Mouse (Mus musculus) ES-Bruce4 (cell line): ENCODE results near the gene Tfap2d. TPM values are rescaled to one million over a fixed set of nuclear protein-coding genes. Genes with fewer than 3 reads are reported as not detected.

Experiments
- H3K27ac ChIP-seq: 2 replicates; pipeline ENCODE4 v1.5.1; 2012; ENCODE audit warnings: low read length, inconsistent platforms; ENCODE audit not compliant: insufficient read depth
- H3K27me3 ChIP-seq: 2 replicates; pipeline ENCODE4 v1.6.1; 2012; ENCODE audit warnings: mild to moderate bottlenecking, low read length, inconsistent platforms; ENCODE audit not compliant: control insufficient read depth, poor library complexity, insufficient read depth, severe bottlenecking
- H3K36me3 ChIP-seq: 2 replicates; pipeline ENCODE4 v1.6.1; 2012; ENCODE audit warnings: inconsistent platforms, mild to moderate bottlenecking, low read length, moderate library complexity; ENCODE audit not compliant: control insufficient read depth, poor library complexity, insufficient read depth, severe bottlenecking
- H3K4me1 ChIP-seq: one replicate; pipeline ENCODE4 v1.8.1; 2011; ENCODE audit warnings: low read length; ENCODE audit not compliant: control insufficient read depth, insufficient read depth
- H3K4me3 ChIP-seq: 2 replicates; pipeline ENCODE4 v1.5.1; 2011; ENCODE audit warnings: low read depth, mild to moderate bottlenecking, low read length
- H3K9ac ChIP-seq: 2 replicates; pipeline ENCODE4 v1.6.1; 2012; ENCODE audit warnings: low read depth, mild to moderate bottlenecking, inconsistent platforms; ENCODE audit not compliant: poor library complexity, severe bottlenecking
- H3K9me3 ChIP-seq: replicated peaks from 2 replicates; pipeline ENCODE4 v1.6.1; 2012; ENCODE audit warnings: mild to moderate bottlenecking, low read length, inconsistent platforms; ENCODE audit not compliant: control insufficient read depth, poor library complexity, insufficient read depth, severe bottlenecking
- CTCF ChIP-seq: IDR thresholded peaks from one replicate; pipeline ENCODE4 v1.8.1; 2011; ENCODE audit warnings: low read depth, low read length
- EP300 ChIP-seq: IDR thresholded peaks from 2 replicates; pipeline ENCODE4 v1.6.1; 2011; ENCODE audit warnings: low read depth, low read length; ENCODE audit not compliant: insufficient read depth
- POLR2A ChIP-seq: IDR thresholded peaks from one replicate; pipeline ENCODE4 v1.8.1; 2011; ENCODE audit warnings: low read length; ENCODE audit not compliant: insufficient read depth
- polyA plus RNA-seq: library from polyadenylated mRNA; stranded (reverse); fragments of >200 nt; gene quantifications from 2 replicates; pipeline ENCODE4 v1.2.4, GENCODE M21; 2011; ENCODE audit warnings: low read depth; ENCODE audit not compliant: missing spikeins, insufficient read depth, insufficient read length

Gene Tfap2d
- not detected in 2 replicates for polyA plus RNA-seq

DNA sequence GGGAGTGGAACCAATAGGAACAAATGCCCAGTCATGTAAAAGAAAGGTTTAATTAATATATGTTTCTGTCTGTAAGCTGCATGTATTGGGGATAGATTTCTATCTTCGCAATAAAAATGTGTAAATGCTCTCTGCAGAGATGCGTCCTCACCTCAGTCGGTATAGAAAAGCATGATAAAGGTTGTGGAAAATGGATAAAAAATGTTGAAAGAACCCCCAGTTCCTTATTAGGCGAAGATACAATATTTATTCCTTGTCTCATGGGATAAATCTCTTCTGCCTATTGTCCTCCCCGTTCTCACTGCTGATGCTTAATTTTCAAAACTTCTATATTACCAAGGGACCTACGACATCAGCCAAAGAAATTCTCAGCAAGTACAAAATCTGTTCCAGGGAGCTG lies at the start of gene Tfap2d:
TSS of gene Tfap2d (plus strand) at position 392 of the 400 bp plus-strand sequence.
- Histone ChIP-seq H3K27ac (no peak within 1 kb of the TSS), H3K27me3 (peaks cover 32% of the 10 kb centered on the region), H3K4me3 (peak within 1 kb of the TSS; percentile 31)

DNA sequence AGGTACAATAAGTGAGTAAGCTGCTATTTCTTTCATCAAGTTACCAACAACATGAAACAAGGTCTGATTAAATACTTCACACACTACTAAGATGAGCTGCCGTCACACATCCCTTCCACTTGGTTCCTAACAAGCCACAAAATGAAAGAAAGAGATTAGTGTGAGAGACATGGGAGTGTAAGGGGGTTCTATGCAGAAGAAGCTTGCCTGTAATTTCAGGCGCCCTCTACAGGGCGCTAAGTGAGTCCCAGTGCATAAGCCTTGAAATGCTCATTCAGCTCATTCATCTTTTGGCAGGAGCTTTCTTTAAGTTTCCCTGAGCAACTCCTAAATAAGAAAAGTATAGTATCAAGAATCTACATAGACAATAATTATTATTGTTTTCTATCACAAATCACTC lies 46.5 kb upstream of the Tfap2d start:
- H3K9me3 ChIP-seq, result no peaks in the 10 kb centered on the region
- H3K36me3 ChIP-seq, result no peaks in the 10 kb centered on the region
- no peak overlapping the region for H3K9ac ChIP-seq
- no peak overlapping the region for H3K4me3 ChIP-seq
- no peak overlapping the region for H3K27ac ChIP-seq
- TF ChIP-seq EP300, result no peak
- TF ChIP-seq CTCF, result peak; percentile 15
- H3K4me1 ChIP-seq, result no peaks in the 10 kb centered on the region
- no peaks in the 10 kb centered on the region for H3K27me3 ChIP-seq

More for the DNA sequence above, at the start of gene Tfap2d:
- no peaks in the 10 kb centered on the region for H3K9me3 ChIP-seq
- TF ChIP-seq CTCF, result no peak
- no peak for TF ChIP-seq POLR2A
- no peak for TF ChIP-seq EP300
- no peak within 1 kb of the TSS for H3K9ac ChIP-seq
- H3K4me1 ChIP-seq, result peaks cover 1% of the 10 kb centered on the region
- H3K36me3 ChIP-seq, result no peaks in the 10 kb centered on the region

- Histone ChIP-seq H3K27ac (no peak overlapping the region), H3K4me3 (no peak overlapping the region), H3K27me3 (no peaks in the 10 kb centered on the region), H3K36me3 (no peaks in the 10 kb centered on the region), H3K9ac (no peak overlapping the region), H3K9me3 (no peaks in the 10 kb centered on the region), H3K4me1 (no peaks in the 10 kb centered on the region)
- no peak for TF ChIP-seq EP300
Measured at GRCm38 (mm10) chr1:19056861-19057260, 46.0 kb upstream of the Tfap2d start.

- H3K27ac ChIP-seq, result no peak overlapping the region
- H3K27me3 ChIP-seq, result no peaks in the 10 kb centered on the region
- H3K9me3 ChIP-seq, result no peaks in the 10 kb centered on the region
- H3K4me3 ChIP-seq, result no peak overlapping the region
- H3K4me1 ChIP-seq, result no peaks in the 10 kb centered on the region
- H3K9ac ChIP-seq, result no peak overlapping the region
- no peak for TF ChIP-seq CTCF
- TF ChIP-seq POLR2A, result no peak
- TF ChIP-seq EP300, result no peak
- no peaks in the 10 kb centered on the region for H3K36me3 ChIP-seq
Measured at GRCm38 (mm10) chr1:19088078-19088477, 14.7 kb upstream of the Tfap2d start.

- Histone ChIP-seq H3K4me3 (no peak overlapping the region), H3K27me3 (peaks cover 11% of the 10 kb centered on the region), H3K27ac (no peak overlapping the region), H3K36me3 (no peaks in the 10 kb centered on the region), H3K4me1 (peaks cover 3% of the 10 kb centered on the region), H3K9me3 (no peaks in the 10 kb centered on the region), H3K9ac (no peak overlapping the region)
- no peak for TF ChIP-seq POLR2A
- TF ChIP-seq CTCF, result no peak
Measured at GRCm38 (mm10) chr1:19096921-19097320, 5.9 kb upstream of the Tfap2d start.

GRCm38 (mm10) chr1:19103316-19103715 lies 494 bp downstream of the Tfap2d start:
- Histone ChIP-seq H3K4me3 (no peak overlapping the region), H3K27me3 (peaks cover 35% of the 10 kb centered on the region), H3K36me3 (no peaks in the 10 kb centered on the region), H3K9ac (no peak overlapping the region), H3K27ac (no peak overlapping the region), H3K4me1 (peaks cover 1% of the 10 kb centered on the region), H3K9me3 (no peaks in the 10 kb centered on the region)
- TF ChIP-seq POLR2A, result no peak
- TF ChIP-seq CTCF, result no peak
- no peak for TF ChIP-seq EP300

DNA sequence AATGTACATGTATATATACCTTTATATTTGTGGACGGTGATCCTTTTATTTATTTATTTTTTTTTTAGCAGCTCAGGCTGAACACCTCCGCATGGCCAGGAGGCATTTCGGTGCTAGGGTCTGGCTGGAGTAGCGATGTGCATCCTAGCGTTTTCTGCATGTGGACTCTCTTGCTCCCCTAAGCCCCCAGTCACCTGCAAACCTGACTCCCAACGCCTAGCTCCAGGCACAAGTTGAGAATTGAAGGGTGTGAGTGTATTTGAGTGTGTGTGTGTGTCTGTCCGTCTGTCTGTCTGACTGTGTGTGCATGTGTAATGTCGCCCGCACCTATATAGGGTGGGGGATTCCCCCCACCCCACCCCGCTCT lies 937 bp downstream of the Tfap2d start:
- Histone ChIP-seq H3K9ac (no peak overlapping the region), H3K27ac (no peak overlapping the region), H3K27me3 (peaks cover 35% of the 10 kb centered on the region), H3K9me3 (no peaks in the 10 kb centered on the region), H3K4me1 (peaks cover 1% of the 10 kb centered on the region), H3K4me3 (peak overlapping the region; percentile 31), H3K36me3 (no peaks in the 10 kb centered on the region)
- no peak for TF ChIP-seq CTCF
- no peak for TF ChIP-seq EP300
- TF ChIP-seq POLR2A, result no peak
